Mouse (Mus musculus) lung, embryonic 16.5 days (tissue): ENCODE results near the gene Ipo8. TPM values are rescaled to one million over a fixed set of nuclear protein-coding genes. Genes with fewer than 3 reads are reported as not detected.

Experiments
- ATAC-seq: fragments of 200-750 bp; cut with Nextera tagmentation; 2 replicates; pipeline ENCODE4 v1.8.0; 2017; ENCODE audit warnings: low read depth, mild to moderate bottlenecking, moderate library complexity
- H3K27ac ChIP-seq: fragments of 300-500 bp; sonication (generic); 2 replicates; pipeline ENCODE4 v1.5.1; 2014; ENCODE audit warnings: mild to moderate bottlenecking, control low read depth, low read length
- H3K27me3 ChIP-seq: fragments of 300-500 bp; sonication (generic); 2 replicates; pipeline ENCODE4 v1.6.1; 2014; ENCODE audit warnings: low read depth, low read length, mixed read lengths; ENCODE audit not compliant: control insufficient read depth, insufficient read depth
- H3K36me3 ChIP-seq: fragments of 300-500 bp; sonication (generic); 2 replicates; pipeline ENCODE4 v1.6.1; 2014; ENCODE audit warnings: low read length; ENCODE audit not compliant: control insufficient read depth, insufficient read depth
- H3K4me1 ChIP-seq: fragments of 300-500 bp; sonication (generic); replicated peaks from 2 replicates; pipeline ENCODE4 v1.6.1; 2014; ENCODE audit warnings: low read length, mixed read lengths; ENCODE audit not compliant: control insufficient read depth, insufficient read depth
- H3K4me2 ChIP-seq: fragments of 300-500 bp; sonication (generic); 2 replicates; pipeline ENCODE4 v1.6.1; 2014; ENCODE audit warnings: low read depth, low read length, control low read depth
- H3K4me3 ChIP-seq: fragments of 300-500 bp; sonication (generic); 2 replicates; pipeline ENCODE4 v1.5.1; 2014; ENCODE audit warnings: mild to moderate bottlenecking, low read length, control low read depth
- H3K9ac ChIP-seq: fragments of 300-500 bp; sonication (generic); 2 replicates; pipeline ENCODE4 v1.6.1; 2014; ENCODE audit warnings: low read length, control low read depth
- H3K9me3 ChIP-seq: fragments of 300-500 bp; sonication (generic); 2 replicates; pipeline ENCODE4 v1.6.1; 2016; ENCODE audit warnings: low read length; ENCODE audit not compliant: control insufficient read depth
- WGBS: fragments of 180-500 bp; shearing (Covaris S2); extraction: QIAGEN DNeasy Blood & Tissue Kit; methylation state at CpG from one replicate; pipeline ENCODE4 v1.1.7; 2014; 5-methylcytosine and 5-hydroxymethylcytosine counted together
- polyA plus RNA-seq: library from polyadenylated mRNA; unstranded; fragments of >200 nt; fragmentation: Nextera tagmentation; extraction: Ambion mirVana; gene quantifications from 2 replicates; pipeline ENCODE4 v1.2.1, GENCODE M21; 2015

Gene Ipo8
- polyA plus RNA-seq, 1 experiment from 2014 or later = 22.4 TPM

GRCm38 (mm10) chr6:148816751-148817150, 14.5 kb downstream of the Ipo8 start:
- no peak overlapping the region for H3K4me2 ChIP-seq
- no peaks in the 10 kb centered on the region for H3K27me3 ChIP-seq
- H3K4me1 ChIP-seq = no peaks in the 10 kb centered on the region
- no peak overlapping the region for H3K9ac ChIP-seq
- no peak overlapping the region for H3K27ac ChIP-seq
- H3K9me3 ChIP-seq = no peaks in the 10 kb centered on the region
- H3K36me3 ChIP-seq = peaks cover 16% of the 10 kb centered on the region
- ATAC-seq = no peak
- no peak overlapping the region for H3K4me3 ChIP-seq
- WGBS = 80% methylated on average over 5 of the region's 5 CpGs

DNA sequence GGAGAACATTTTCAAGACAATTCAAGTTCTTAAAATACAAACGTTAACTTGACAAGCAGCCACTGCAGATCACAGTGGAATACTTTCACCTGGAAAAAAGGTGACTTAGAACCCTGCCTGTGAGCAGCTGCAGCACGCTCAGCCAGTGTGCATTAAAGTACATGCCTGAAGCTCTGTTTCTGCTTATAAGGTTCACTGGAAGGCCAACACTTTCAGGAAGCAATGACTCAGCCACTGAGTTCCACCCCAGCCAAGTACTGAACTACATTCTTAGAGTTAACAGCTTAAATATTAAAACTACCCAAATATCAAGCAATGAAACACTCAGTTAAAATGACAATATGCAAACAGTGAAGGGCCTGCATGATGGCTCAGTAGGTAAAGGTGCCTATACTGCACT, 20.1 kb downstream of the Ipo8 start:
- Histone ChIP-seq H3K27me3 (no peaks in the 10 kb centered on the region), H3K27ac (no peak overlapping the region), H3K4me3 (no peak overlapping the region), H3K36me3 (peaks cover 14% of the 10 kb centered on the region), H3K9me3 (no peaks in the 10 kb centered on the region), H3K4me1 (no peaks in the 10 kb centered on the region), H3K9ac (no peak overlapping the region), H3K4me2 (no peak overlapping the region)
- no peak for ATAC-seq
- 81% methylated on average over 2 of the region's 2 CpGs for WGBS

DNA sequence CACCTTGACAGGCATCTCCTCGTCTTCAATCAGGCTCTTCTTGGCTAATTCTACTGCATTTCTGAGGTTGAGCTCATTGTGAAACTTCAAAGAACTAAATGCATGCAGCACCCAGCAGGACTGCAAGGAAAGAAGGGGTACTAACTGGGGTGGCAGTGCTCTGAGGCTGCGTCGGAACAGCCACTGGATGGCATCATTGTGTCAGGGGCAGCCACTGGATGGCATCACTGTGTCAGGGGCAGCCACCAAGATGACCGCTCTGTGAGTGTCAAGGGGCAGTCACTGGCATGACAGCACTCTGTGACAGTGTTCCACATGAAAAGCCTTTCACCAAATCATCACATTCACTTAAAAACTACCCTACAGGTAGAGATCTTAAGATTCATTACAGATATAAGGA, 31.5 kb downstream of the Ipo8 start:
- H3K4me2 ChIP-seq = no peak overlapping the region
- no peak for ATAC-seq
- H3K27ac ChIP-seq = no peak overlapping the region
- no peaks in the 10 kb centered on the region for H3K27me3 ChIP-seq
- no peaks in the 10 kb centered on the region for H3K9me3 ChIP-seq
- H3K4me1 ChIP-seq = no peaks in the 10 kb centered on the region
- H3K36me3 ChIP-seq = peaks cover 19% of the 10 kb centered on the region
- no peak overlapping the region for H3K9ac ChIP-seq
- WGBS = 86% methylated on average over 4 of the region's 4 CpGs
- H3K4me3 ChIP-seq = no peak overlapping the region

GRCm38 (mm10) chr6:148795145-148795544, 36.1 kb downstream of the Ipo8 start:
- Histone ChIP-seq H3K4me1 (no peaks in the 10 kb centered on the region), H3K36me3 (peaks cover 14% of the 10 kb centered on the region), H3K27ac (no peak overlapping the region), H3K4me3 (no peak overlapping the region), H3K9me3 (no peaks in the 10 kb centered on the region), H3K4me2 (no peak overlapping the region), H3K27me3 (no peaks in the 10 kb centered on the region), H3K9ac (no peak overlapping the region)
- 89% methylated on average over 2 of the region's 2 CpGs for WGBS
- ATAC-seq = no peak

GRCm38 (mm10) chr6:148789010-148789673, 42.1 kb downstream of the Ipo8 start:
- no peak overlapping the region for H3K4me3 ChIP-seq
- H3K4me1 ChIP-seq = no peaks in the 10 kb centered on the region
- no peaks in the 10 kb centered on the region for H3K27me3 ChIP-seq
- no peak for ATAC-seq
- H3K27ac ChIP-seq = no peak overlapping the region
- no peaks in the 10 kb centered on the region for H3K9me3 ChIP-seq
- 76% methylated on average over 9 of the region's 9 CpGs for WGBS
- H3K36me3 ChIP-seq = peaks cover 20% of the 10 kb centered on the region
- H3K9ac ChIP-seq = no peak overlapping the region
- H3K4me2 ChIP-seq = no peak overlapping the region

DNA sequence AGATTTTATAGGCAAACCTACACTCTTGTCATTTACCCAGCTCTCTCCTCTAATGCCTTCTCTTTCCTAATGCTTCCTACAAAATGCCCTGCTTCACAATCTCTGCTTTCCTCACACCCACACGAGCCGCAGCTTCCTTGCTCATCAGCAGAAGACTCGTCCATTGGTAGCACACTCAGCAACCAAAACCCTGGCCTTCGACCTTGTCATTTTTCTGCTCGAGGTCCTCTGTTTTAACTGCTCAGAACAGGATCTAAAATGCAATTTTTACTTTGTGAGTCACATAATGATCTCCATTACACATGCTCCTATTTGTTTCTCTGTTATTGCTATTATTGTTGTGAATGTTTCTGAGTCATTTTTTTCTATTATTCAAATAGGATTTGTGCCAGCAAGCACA, 45.1 kb downstream of the Ipo8 start:
- Histone ChIP-seq H3K4me3 (no peak overlapping the region), H3K27ac (no peak overlapping the region), H3K36me3 (peaks cover 26% of the 10 kb centered on the region), H3K9me3 (no peaks in the 10 kb centered on the region), H3K9ac (no peak overlapping the region), H3K27me3 (no peaks in the 10 kb centered on the region), H3K4me2 (no peak overlapping the region), H3K4me1 (no peaks in the 10 kb centered on the region)
- no peak for ATAC-seq
- WGBS = 84% methylated on average over 5 of the region's 5 CpGs

DNA sequence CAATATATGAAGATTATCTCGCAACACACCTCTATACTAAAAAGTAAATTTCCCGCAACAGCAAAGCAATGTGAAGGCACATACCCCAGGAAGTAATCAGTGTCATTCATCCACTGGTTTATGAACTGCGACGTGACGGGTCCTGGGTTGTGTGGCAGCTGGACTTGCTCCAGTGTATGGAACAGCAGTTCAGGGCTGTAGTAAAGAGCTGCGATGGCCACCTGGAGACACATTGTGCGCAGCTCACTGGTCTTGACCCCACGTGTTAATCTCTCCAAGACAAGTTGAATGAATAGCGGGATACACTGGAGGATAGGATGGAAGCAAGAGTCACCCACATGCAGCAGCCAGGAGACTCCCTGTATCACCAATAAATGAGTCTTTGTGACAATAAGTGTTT, 46.8 kb downstream of the Ipo8 start:
- Histone ChIP-seq H3K9ac (no peak overlapping the region), H3K36me3 (peaks cover 26% of the 10 kb centered on the region), H3K27ac (no peak overlapping the region), H3K4me3 (no peak overlapping the region), H3K9me3 (no peaks in the 10 kb centered on the region), H3K4me1 (no peaks in the 10 kb centered on the region), H3K4me2 (no peak overlapping the region), H3K27me3 (no peaks in the 10 kb centered on the region)
- WGBS = 82% methylated on average over 9 of the region's 9 CpGs
- ATAC-seq = no peak

GRCm38 (mm10) chr6:148776236-148776635, 55.0 kb downstream of the Ipo8 start:
- 85% methylated on average over 2 of the region's 2 CpGs for WGBS
- peaks cover 27% of the 10 kb centered on the region for H3K36me3 ChIP-seq
- no peaks in the 10 kb centered on the region for H3K27me3 ChIP-seq
- no peak overlapping the region for H3K4me3 ChIP-seq
- no peak overlapping the region for H3K4me2 ChIP-seq
- H3K27ac ChIP-seq = no peak overlapping the region
- no peak overlapping the region for H3K9ac ChIP-seq
- ATAC-seq = no peak
- no peaks in the 10 kb centered on the region for H3K9me3 ChIP-seq
- no peaks in the 10 kb centered on the region for H3K4me1 ChIP-seq

- ATAC-seq = no peak
- H3K4me3 ChIP-seq = no peak overlapping the region
- H3K9me3 ChIP-seq = no peaks in the 10 kb centered on the region
- WGBS = 81% methylated on average over 3 of the region's 3 CpGs
- peaks cover 22% of the 10 kb centered on the region for H3K36me3 ChIP-seq
- no peak overlapping the region for H3K4me2 ChIP-seq
- H3K4me1 ChIP-seq = no peaks in the 10 kb centered on the region
- H3K27me3 ChIP-seq = no peaks in the 10 kb centered on the region
- no peak overlapping the region for H3K9ac ChIP-seq
- no peak overlapping the region for H3K27ac ChIP-seq
These were observed 59.8 kb downstream of the Ipo8 start for GRCm38 (mm10) chr6:148771423-148771822.

DNA sequence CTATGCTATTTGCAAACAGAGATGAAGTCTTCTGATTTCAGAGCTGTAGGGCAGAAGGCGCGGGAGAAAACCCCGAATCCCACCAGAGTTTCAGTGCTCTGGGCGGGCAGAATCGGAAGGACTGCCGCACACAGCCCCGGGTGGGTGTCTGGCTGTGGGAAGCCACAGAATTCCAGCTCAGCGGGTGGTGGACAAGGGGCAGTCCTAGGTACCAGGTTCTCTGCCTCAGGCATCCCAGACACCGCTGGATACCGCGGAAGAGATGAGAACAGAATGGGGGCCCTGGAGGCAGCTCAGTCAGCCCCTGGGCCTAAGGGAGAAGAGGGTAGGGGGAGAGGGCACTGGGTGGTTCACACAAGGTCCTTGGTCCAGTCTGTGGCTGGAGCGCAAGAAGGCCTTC, 62.8 kb downstream of the Ipo8 start:
- H3K4me1 ChIP-seq = no peaks in the 10 kb centered on the region
- ATAC-seq = no peak
- no peaks in the 10 kb centered on the region for H3K9me3 ChIP-seq

More for the DNA sequence above, 62.8 kb downstream of the Ipo8 start:
- H3K4me2 ChIP-seq = no peak overlapping the region
- H3K36me3 ChIP-seq = peaks cover 7% of the 10 kb centered on the region; the same call in 1 of the 2 replicates
- H3K27ac ChIP-seq = no peak overlapping the region
- 80% methylated on average over 12 of the region's 12 CpGs for WGBS
- no peak overlapping the region for H3K9ac ChIP-seq
- H3K4me3 ChIP-seq = no peak overlapping the region
- H3K27me3 ChIP-seq = no peaks in the 10 kb centered on the region
